Mouse (Mus musculus) embryonic facial prominence, embryonic 14.5 days (tissue): ENCODE measurements around the gene Cul3. TPM values are rescaled to one million over a fixed set of nuclear protein-coding genes. Genes with fewer than 3 reads are reported as not detected.
A peak's percentile ranks its signal among the peaks of the same experiment; 100 is the strongest.

Experiments
- ATAC-seq: fragments of 200-750 bp; cut with Nextera tagmentation; 2 replicates; pipeline ENCODE4 v1.8.0; 2017; ENCODE audit warnings: low read depth, moderate number of reproducible peaks, moderate TSS enrichment
- DNase-seq: peaks from one replicate; pipeline ENCODE4 v3.0.0-alpha.2; 2015; ENCODE audit warnings: low spot score
- H3K27ac ChIP-seq: fragments of 300-500 bp; sonication (generic); replicated peaks from 2 replicates; pipeline ENCODE4 v1.5.1; 2014; ENCODE audit warnings: low read depth, mild to moderate bottlenecking, low read length, moderate library complexity
- H3K27me3 ChIP-seq: fragments of 300-500 bp; sonication (generic); replicated peaks from 2 replicates; pipeline ENCODE4 v1.6.1; 2014; ENCODE audit warnings: low read length; ENCODE audit not compliant: control insufficient read depth, insufficient read depth
- H3K36me3 ChIP-seq: fragments of 300-500 bp; sonication (generic); 2 replicates; pipeline ENCODE4 v1.6.1; 2014; ENCODE audit warnings: low read length, mixed read lengths; ENCODE audit not compliant: control insufficient read depth, insufficient read depth
- H3K4me1 ChIP-seq: fragments of 300-500 bp; sonication (generic); 2 replicates; pipeline ENCODE4 v1.6.1; 2014; ENCODE audit warnings: antibody characterized with exemption, low read length; ENCODE audit not compliant: control insufficient read depth, insufficient read depth
- H3K4me2 ChIP-seq: fragments of 300-500 bp; sonication (generic); 2 replicates; pipeline ENCODE4 v1.6.1; 2014; ENCODE audit warnings: low read depth, mild to moderate bottlenecking, low read length, moderate library complexity, mixed read lengths
- H3K4me3 ChIP-seq: fragments of 300-500 bp; sonication (generic); 2 replicates; pipeline ENCODE4 v1.5.1; 2014; ENCODE audit warnings: low read depth, mild to moderate bottlenecking, low read length
- H3K9ac ChIP-seq: fragments of 300-500 bp; sonication (generic); 2 replicates; pipeline ENCODE4 v1.6.1; 2014; ENCODE audit warnings: low read depth, mild to moderate bottlenecking, low read length, moderate library complexity, mixed read lengths
- H3K9me3 ChIP-seq: fragments of 300-500 bp; sonication (generic); 2 replicates; pipeline ENCODE4 v1.6.1; 2016; ENCODE audit warnings: low read length; ENCODE audit not compliant: control insufficient read depth
- whole genome bisulfite sequencing: fragments of 180-500 bp; shearing (Covaris S2); extraction: QIAGEN DNeasy Blood & Tissue Kit; methylation state at CpG from one replicate; pipeline ENCODE4 v1.1.7; 2014; 5-methylcytosine and 5-hydroxymethylcytosine counted together
- polyA plus RNA-seq: library from polyadenylated mRNA; unstranded; fragments of >200 nt; fragmentation: Nextera tagmentation; extraction: Ambion mirVana; gene quantifications from 2 replicates; pipeline ENCODE4 v1.2.1, GENCODE M21; 2014

The Cul3 gene
- polyA plus RNA-seq, 1 experiment from 2014 or later, result 63.4 TPM

- no peak overlapping the region for H3K27ac ChIP-seq
- WGBS, result 43% methylated on average over 3 of the region's 3 CpGs
- no peak overlapping the region for H3K4me2 ChIP-seq
- no peaks in the 10 kb centered on the region; the same call in 1 of the 2 replicates for H3K4me1 ChIP-seq
- ATAC-seq (peak; percentile 67), DNase-seq (peak; percentile 72)
- H3K4me3 ChIP-seq, result no peak overlapping the region
- no peaks in the 10 kb centered on the region for H3K36me3 ChIP-seq
- no peak overlapping the region for H3K9ac ChIP-seq
- H3K27me3 ChIP-seq, result no peaks in the 10 kb centered on the region
- no peaks in the 10 kb centered on the region for H3K9me3 ChIP-seq
Observed at GRCm38 (mm10) chr1:80224839-80225412, 115.4 kb downstream of the Cul3 start.

DNA sequence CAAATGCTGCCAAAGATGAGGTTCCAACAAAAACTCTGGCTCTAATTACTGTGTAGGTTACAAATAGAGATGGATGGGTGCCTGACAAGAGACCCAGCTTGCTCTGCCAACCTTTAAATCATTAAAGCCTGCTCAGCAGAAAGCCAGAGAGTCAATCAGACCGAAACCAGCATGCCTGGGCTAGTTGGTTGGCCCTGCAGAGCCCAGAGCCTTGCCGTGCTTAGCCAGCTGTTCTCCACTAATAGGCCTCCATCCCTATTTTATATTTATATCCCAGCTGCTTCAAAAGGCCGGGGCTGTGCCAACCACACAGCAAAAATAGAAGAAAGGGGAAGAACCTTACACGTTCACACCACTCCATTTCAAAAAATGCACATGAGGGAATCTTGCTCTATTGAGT lies 119.1 kb downstream of the Cul3 start:
- DNase-seq (peak; percentile 87), ATAC-seq (peak; percentile 70)
- H3K9me3 ChIP-seq, result no peaks in the 10 kb centered on the region
- H3K4me2 ChIP-seq, result no peak overlapping the region
- no peak overlapping the region for H3K27ac ChIP-seq
- H3K4me1 ChIP-seq, result no peaks in the 10 kb centered on the region; the same call in 1 of the 2 replicates
- H3K27me3 ChIP-seq, result no peaks in the 10 kb centered on the region
- no peak overlapping the region for H3K9ac ChIP-seq
- H3K36me3 ChIP-seq, result no peaks in the 10 kb centered on the region
- no peak overlapping the region for H3K4me3 ChIP-seq
- WGBS, result 31% methylated on average over 4 of the region's 4 CpGs

DNA sequence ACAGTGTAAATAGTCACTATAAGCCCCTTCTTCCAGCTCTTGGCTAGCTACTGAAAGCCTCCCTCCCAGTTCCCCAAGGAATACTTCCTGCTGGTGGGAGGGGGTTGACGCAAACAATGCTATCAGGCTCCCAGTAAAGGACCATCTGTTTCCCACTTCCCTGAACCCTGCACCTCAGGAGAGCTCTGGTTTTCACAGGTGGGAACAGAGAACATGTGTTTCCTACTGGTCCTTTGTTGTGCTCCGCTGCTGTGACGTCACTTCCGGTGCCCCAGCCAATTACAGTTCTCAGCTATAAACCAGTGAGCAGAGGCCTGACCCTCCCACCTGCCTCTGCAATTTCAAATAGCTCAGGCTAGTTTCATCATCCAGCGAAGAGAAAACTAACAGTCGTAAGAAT lies 122.0 kb downstream of the Cul3 start, which contains the start of gene Fam124b:
Gene Fam124b (minus strand): TSS at position 206 of the 400 bp plus-strand sequence.
- Histone ChIP-seq H3K4me3 (no peak within 1 kb of the TSS), H3K36me3 (no peaks in the 10 kb centered on the region), H3K9ac (no peak within 1 kb of the TSS), H3K4me1 (no peaks in the 10 kb centered on the region), H3K27me3 (no peaks in the 10 kb centered on the region), H3K27ac (no peak within 1 kb of the TSS; the same call in 1 of the 2 replicates), H3K4me2 (no peak within 1 kb of the TSS), H3K9me3 (no peaks in the 10 kb centered on the region)
- peak; percentile 64 for DNase-seq
- ATAC-seq, result peak; percentile 74
- 70% methylated on average over 6 of the region's 6 CpGs for WGBS

Other genes with a start within 250 kb of the Cul3 start
- 1.1 and 1.4 TPM in 2 replicates for gene Fam124b, start 122.0 kb downstream of the Cul3 start, polyA plus RNA-seq
- gene Gm45261, start 121.0 kb upstream of the Cul3 start, polyA plus RNA-seq, result not detected in 2 replicates